Mouse (Mus musculus) embryonic facial prominence, embryonic 14.5 days (tissue): ENCODE measurements around the gene Rusc1. TPM values are rescaled to one million over a fixed set of nuclear protein-coding genes. Genes with fewer than 3 reads are reported as not detected.
A peak's percentile ranks its signal among the peaks of the same experiment; 100 is the strongest.

ENCODE experiments used
- ATAC-seq: fragments of 200-750 bp; cut with Nextera tagmentation; 2 replicates; pipeline ENCODE4 v1.8.0; 2017; ENCODE audit warnings: low read depth, moderate number of reproducible peaks, moderate TSS enrichment
- DNase-seq: peaks from one replicate; pipeline ENCODE4 v3.0.0-alpha.2; 2015; ENCODE audit warnings: low spot score
- H3K27ac ChIP-seq: fragments of 300-500 bp; sonication (generic); replicated peaks from 2 replicates; pipeline ENCODE4 v1.5.1; 2014; ENCODE audit warnings: low read depth, mild to moderate bottlenecking, low read length, moderate library complexity
- H3K27me3 ChIP-seq: fragments of 300-500 bp; sonication (generic); replicated peaks from 2 replicates; pipeline ENCODE4 v1.6.1; 2014; ENCODE audit warnings: low read length; ENCODE audit not compliant: control insufficient read depth, insufficient read depth
- H3K36me3 ChIP-seq: fragments of 300-500 bp; sonication (generic); 2 replicates; pipeline ENCODE4 v1.6.1; 2014; ENCODE audit warnings: low read length, mixed read lengths; ENCODE audit not compliant: control insufficient read depth, insufficient read depth
- H3K4me1 ChIP-seq: fragments of 300-500 bp; sonication (generic); 2 replicates; pipeline ENCODE4 v1.6.1; 2014; ENCODE audit warnings: antibody characterized with exemption, low read length; ENCODE audit not compliant: control insufficient read depth, insufficient read depth
- H3K4me2 ChIP-seq: fragments of 300-500 bp; sonication (generic); 2 replicates; pipeline ENCODE4 v1.6.1; 2014; ENCODE audit warnings: low read depth, mild to moderate bottlenecking, low read length, moderate library complexity, mixed read lengths
- H3K4me3 ChIP-seq: fragments of 300-500 bp; sonication (generic); 2 replicates; pipeline ENCODE4 v1.5.1; 2014; ENCODE audit warnings: low read depth, mild to moderate bottlenecking, low read length
- H3K9ac ChIP-seq: fragments of 300-500 bp; sonication (generic); 2 replicates; pipeline ENCODE4 v1.6.1; 2014; ENCODE audit warnings: low read depth, mild to moderate bottlenecking, low read length, moderate library complexity, mixed read lengths
- H3K9me3 ChIP-seq: fragments of 300-500 bp; sonication (generic); 2 replicates; pipeline ENCODE4 v1.6.1; 2016; ENCODE audit warnings: low read length; ENCODE audit not compliant: control insufficient read depth
- WGBS: fragments of 180-500 bp; shearing (Covaris S2); extraction: QIAGEN DNeasy Blood & Tissue Kit; methylation state at CpG from one replicate; pipeline ENCODE4 v1.1.7; 2014; 5-methylcytosine and 5-hydroxymethylcytosine counted together
- polyA plus RNA-seq: library from polyadenylated mRNA; unstranded; fragments of >200 nt; fragmentation: Nextera tagmentation; extraction: Ambion mirVana; gene quantifications from 2 replicates; pipeline ENCODE4 v1.2.1, GENCODE M21; 2014

Gene Rusc1
- polyA plus RNA-seq, 1 experiment from 2014 or later = 23.5 TPM

- DNase-seq (peak; percentile 100), ATAC-seq (peak; percentile 99)
- H3K9ac ChIP-seq = peak within 1 kb of the TSS; percentile 75
- peak within 1 kb of the TSS; percentile 70 for H3K4me3 ChIP-seq
- no peaks in the 10 kb centered on the region for H3K9me3 ChIP-seq
- no peaks in the 10 kb centered on the region for H3K27me3 ChIP-seq
- peak within 1 kb of the TSS; percentile 75 for H3K27ac ChIP-seq
- peaks cover 30% of the 10 kb centered on the region for H3K36me3 ChIP-seq
- peak within 1 kb of the TSS; percentile 84 for H3K4me2 ChIP-seq
- peaks cover 12% of the 10 kb centered on the region for H3K4me1 ChIP-seq
- WGBS = under 1% methylated on average over 25 of the region's 26 CpGs
Measured at GRCm38 (mm10) chr3:89101812-89102494, 8.8 kb upstream of the Rusc1 start, which contains the start of gene Fdps. TSS of gene Fdps (minus strand) at chr3:89101959.

- H3K4me1 ChIP-seq = peaks cover 12% of the 10 kb centered on the region
- 0% methylated on average over 15 of the region's 19 CpGs for WGBS
- no peaks in the 10 kb centered on the region for H3K27me3 ChIP-seq
- peak overlapping the region; percentile 75 for H3K27ac ChIP-seq
- peak overlapping the region; percentile 84 for H3K4me2 ChIP-seq
- peaks cover 34% of the 10 kb centered on the region for H3K36me3 ChIP-seq
- no peaks in the 10 kb centered on the region for H3K9me3 ChIP-seq
- peak overlapping the region; percentile 70 for H3K4me3 ChIP-seq
- no peak for DNase-seq
- 0 out of 2 replicates have a peak, but pooled peaks have one; percentile 9 for ATAC-seq
- peak overlapping the region; percentile 75 for H3K9ac ChIP-seq
Measured at GRCm38 (mm10) chr3:89101459-89101811, 8.3 kb upstream of the Rusc1 start.

DNA sequence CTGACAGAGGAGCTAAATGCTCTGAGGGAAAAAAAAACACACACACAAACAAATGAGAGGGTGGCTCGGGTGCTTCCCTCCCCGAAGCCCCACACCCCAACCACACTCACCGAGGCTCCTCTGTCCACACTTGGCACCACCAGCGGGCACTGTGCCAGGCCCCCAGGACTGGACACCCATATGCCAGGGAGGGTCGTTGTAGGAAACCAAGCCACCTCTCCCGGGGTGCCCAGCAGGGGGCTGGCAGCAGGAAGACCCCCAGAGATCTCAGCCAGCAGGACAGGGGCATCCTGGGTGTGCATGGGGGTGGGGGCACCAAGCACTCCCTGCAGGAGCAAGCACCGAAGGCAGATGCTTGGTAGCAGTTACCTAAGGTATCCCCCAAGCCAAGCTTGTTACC, 7.7 kb upstream of the Rusc1 start, which contains the start of gene Gm43738:
TSS of gene Gm43738 (minus strand) at position 289 of the 400 bp plus-strand sequence.
- peak within 1 kb of the TSS; percentile 84 for H3K4me2 ChIP-seq
- ATAC-seq = no peak
- H3K36me3 ChIP-seq = peaks cover 41% of the 10 kb centered on the region
- peaks cover 12% of the 10 kb centered on the region for H3K4me1 ChIP-seq
- DNase-seq = no peak
- H3K27me3 ChIP-seq = no peaks in the 10 kb centered on the region
- H3K27ac ChIP-seq = peak within 1 kb of the TSS; percentile 75
- no peaks in the 10 kb centered on the region for H3K9me3 ChIP-seq
- H3K4me3 ChIP-seq = peak within 1 kb of the TSS; percentile 70
- WGBS = 35% methylated on average over 7 of the region's 7 CpGs
- peak within 1 kb of the TSS; percentile 75 for H3K9ac ChIP-seq

DNA sequence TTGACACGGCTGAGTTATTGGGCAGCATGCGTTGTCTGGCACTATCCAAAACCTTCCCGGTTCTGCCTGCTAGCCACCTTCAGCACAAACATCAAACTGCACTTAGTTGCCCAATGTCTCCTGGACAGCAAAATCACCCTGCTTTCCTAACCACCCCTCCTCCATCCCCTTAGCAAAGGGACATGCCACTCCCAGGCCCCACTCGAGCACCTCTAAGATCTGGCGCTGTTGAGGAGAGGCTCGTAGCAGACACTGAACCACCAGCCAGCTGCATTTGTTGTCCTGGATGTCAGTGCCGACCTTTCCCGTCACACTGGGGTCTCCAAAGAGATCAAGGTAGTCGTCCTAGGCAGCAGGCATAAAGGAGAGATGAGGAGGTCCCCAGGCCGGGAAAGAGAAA, 910 bp upstream of the Rusc1 start:
- ATAC-seq = no peak
- WGBS = 84% methylated on average over 10 of the region's 10 CpGs
- H3K4me2 ChIP-seq = no peak overlapping the region

GRCm38 (mm10) chr3:89092509-89093090, 511 bp downstream of the Rusc1 start:
- Histone ChIP-seq H3K27me3 (peaks cover 4% of the 10 kb centered on the region; the same call in 1 of the 2 replicates), H3K4me3 (peak overlapping the region; percentile 69), H3K36me3 (peaks cover 31% of the 10 kb centered on the region), H3K9me3 (no peaks in the 10 kb centered on the region), H3K9ac (peak overlapping the region; percentile 76), H3K27ac (no peak overlapping the region), H3K4me1 (peaks cover 15% of the 10 kb centered on the region), H3K4me2 (peak overlapping the region; percentile 100)
- WGBS = 15% methylated on average over 11 of the region's 11 CpGs
- no peak for DNase-seq
- ATAC-seq = no peak

More for the DNA sequence above, 910 bp upstream of the Rusc1 start:
- H3K9ac ChIP-seq = no peak overlapping the region; the same call in 1 of the 2 replicates
- peaks cover 9% of the 10 kb centered on the region for H3K4me1 ChIP-seq
- H3K4me3 ChIP-seq = no peak overlapping the region
- no peak for DNase-seq
- H3K27ac ChIP-seq = no peak overlapping the region
- H3K36me3 ChIP-seq = peaks cover 45% of the 10 kb centered on the region
- H3K27me3 ChIP-seq = peaks cover 4% of the 10 kb centered on the region; the same call in 1 of the 2 replicates
- H3K9me3 ChIP-seq = no peaks in the 10 kb centered on the region

GRCm38 (mm10) chr3:89091811-89092508, 1.2 kb downstream of the Rusc1 start:
- Histone ChIP-seq H3K4me3 (peak overlapping the region; percentile 69), H3K4me1 (peaks cover 16% of the 10 kb centered on the region), H3K4me2 (peak overlapping the region; percentile 100), H3K27me3 (peaks cover 4% of the 10 kb centered on the region; the same call in 1 of the 2 replicates), H3K36me3 (peaks cover 30% of the 10 kb centered on the region), H3K27ac (no peak overlapping the region; the same call in 1 of the 2 replicates), H3K9me3 (no peaks in the 10 kb centered on the region), H3K9ac (peak overlapping the region; percentile 76)
- no peak for ATAC-seq
- DNase-seq = no peak
- WGBS = 11% methylated on average over 18 of the region's 20 CpGs

DNA sequence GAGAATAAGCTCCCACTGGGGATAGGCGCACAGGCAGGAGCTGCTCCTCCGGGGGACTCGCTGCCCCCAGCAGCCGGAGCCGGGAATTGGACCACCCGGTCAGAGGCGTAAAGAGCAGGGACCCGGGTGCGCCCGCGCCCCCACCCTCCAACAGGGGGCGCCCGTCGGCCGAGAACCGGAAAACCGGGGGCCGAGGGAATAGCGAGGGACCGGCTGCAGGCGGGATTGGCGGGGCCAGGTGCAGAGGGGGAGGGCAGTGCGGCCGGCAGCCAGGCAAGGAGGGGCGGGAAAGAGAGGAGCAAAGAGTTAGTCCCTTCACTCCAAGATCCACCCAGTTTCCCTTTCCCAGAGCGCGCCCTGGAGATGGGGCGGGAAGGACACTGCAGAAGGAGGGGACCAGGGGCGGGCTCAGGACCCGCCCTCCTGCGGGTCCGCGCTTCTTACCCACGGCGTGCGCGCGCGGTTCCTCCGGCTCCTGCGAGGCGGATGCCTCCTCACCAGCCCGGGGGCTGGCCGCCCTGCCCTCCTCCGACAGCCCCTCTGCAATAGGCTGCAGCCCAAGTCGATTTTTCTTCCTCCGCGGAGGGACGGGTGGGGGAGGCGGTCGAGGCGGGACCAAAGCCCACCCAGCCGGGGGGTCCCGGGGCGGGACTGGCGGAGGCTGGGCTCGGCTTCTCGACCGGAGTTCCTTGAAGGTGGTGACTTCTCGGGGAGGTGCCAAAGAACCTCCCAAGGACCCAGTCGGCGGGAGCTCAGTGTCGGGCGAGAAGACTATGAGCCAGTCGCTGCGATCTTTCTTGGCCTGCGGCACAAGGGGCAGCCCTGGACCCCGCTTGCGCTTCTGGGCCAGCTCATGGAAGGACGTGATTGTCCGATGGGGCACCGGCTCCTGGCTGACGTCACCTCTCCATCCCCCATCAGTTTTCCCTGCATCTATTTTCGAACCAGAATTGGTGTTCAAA, 2.1 kb downstream of the Rusc1 start:
- Histone ChIP-seq H3K36me3 (peaks cover 29% of the 10 kb centered on the region), H3K27ac (peak overlapping the region; percentile 85), H3K9me3 (no peaks in the 10 kb centered on the region), H3K4me1 (peaks cover 16% of the 10 kb centered on the region), H3K4me3 (peak overlapping the region; percentile 69), H3K4me2 (peak overlapping the region; percentile 100), H3K9ac (peak overlapping the region; percentile 76), H3K27me3 (peaks cover 4% of the 10 kb centered on the region; the same call in 1 of the 2 replicates)
- DNase-seq (peak; percentile 94), ATAC-seq (peak; percentile 78)
- under 1% methylated on average over 37 of the region's 74 CpGs for WGBS
